Mouse (Mus musculus) CD4-positive, CD25-positive, alpha-beta regulatory T cell, adult 4 months (primary cell): ENCODE results near the gene Angptl7. TPM values are rescaled to one million over a fixed set of nuclear protein-coding genes. Genes with fewer than 3 reads are reported as not detected.

Experiments used
- ATAC-seq: one replicate; pipeline ENCODE4 v1.8.0; 2017
- polyA plus RNA-seq, 2 experiments: library from polyadenylated mRNA; unstranded; fragments of 100-300 nt; shearing (Covaris generic); gene quantifications; one replicate each; pipeline ENCODE4 v1.2.1; 2017

The Angptl7 gene
- polyA plus RNA-seq, 2 experiments from 2014 or later, result 0.59 to 0.65 TPM

GRCm38 (mm10) chr4:148448179-148448852 lies 51.9 kb downstream of the Angptl7 start, which contains the start of gene Mtor:
Mtor (plus strand) TSS chr4:148448611.
- peak; percentile 94 for ATAC-seq

Other genes with a start within 250 kb of the Angptl7 start
- gene Disp3, start 212.5 kb downstream of the Angptl7 start, polyA plus RNA-seq, result not detected
- gene Ubiad1, start 55.7 kb downstream of the Angptl7 start, polyA plus RNA-seq, result 10 to 100 TPM in 1 of 2 experiments, 1 to 10 TPM in 1; 8.7 to 12.9 TPM
- 10 to 100 TPM in 1 of 2 experiments, 1 to 10 TPM in 1; 7.9 to 13.0 TPM for gene Mtor, start 51.8 kb downstream of the Angptl7 start, polyA plus RNA-seq
- gene Exosc10, start 58.0 kb upstream of the Angptl7 start, polyA plus RNA-seq, result 100 to 1,000 TPM in 1 of 2 experiments, 10 to 100 TPM in 1; 92.7 to 146 TPM
- gene Srm, start 91.0 kb upstream of the Angptl7 start, polyA plus RNA-seq, result 1 to 10 TPM; 5.0 to 5.4 TPM
- gene Masp2, start 102.1 kb upstream of the Angptl7 start, polyA plus RNA-seq, result under 1 TPM in 1 of 2 experiments, not detected in 1; 0.36 TPM
- 100 to 1,000 TPM; 158 to 201 TPM for gene Tardbp, start 126.6 kb upstream of the Angptl7 start, polyA plus RNA-seq
- not detected for gene Gm572, start 142.9 kb upstream of the Angptl7 start, polyA plus RNA-seq